Mouse (Mus musculus) megakaryocyte, embryonic 14.5 days (primary cell): ENCODE measurements around the gene Opcml. TPM values are rescaled to one million over a fixed set of nuclear protein-coding genes. Genes with fewer than 3 reads are reported as not detected.

Source experiments
- H3K27me3 ChIP-seq: replicated peaks from 2 replicates; pipeline ENCODE3; 2012; ENCODE audit warnings: inconsistent platforms
- H3K36me3 ChIP-seq: replicated peaks from 2 replicates; pipeline ENCODE3; 2012; ENCODE audit warnings: low read length, inconsistent platforms, mixed read lengths
- H3K4me1 ChIP-seq: 2 replicates; pipeline ENCODE4 v1.6.1; 2012; ENCODE audit warnings: inconsistent platforms
- H3K4me3 ChIP-seq: replicated peaks from 2 replicates; pipeline ENCODE3; 2012; ENCODE audit warnings: moderate library complexity, mild to moderate bottlenecking, inconsistent platforms
- H3K9me3 ChIP-seq: 2 replicates; pipeline ENCODE4 v1.6.1; 2012; ENCODE audit warnings: inconsistent platforms
- FLI1 ChIP-seq: IDR thresholded peaks from 2 replicates; pipeline ENCODE4 v1.6.1; 2012; ENCODE audit warnings: low read length, inconsistent platforms, mixed read lengths
- GATA1 ChIP-seq: IDR thresholded peaks from 3 replicates; pipeline ENCODE4 v1.6.1; 2012; ENCODE audit warnings: mixed read lengths, low read length, inconsistent platforms, borderline replicate concordance
- polyA plus RNA-seq: library from polyadenylated mRNA; stranded (reverse); fragments of >175 nt; gene quantifications from 2 replicates; pipeline ENCODE4 v1.2.3, GENCODE M21; 2012; ENCODE audit warnings: low replicate concordance; ENCODE audit not compliant: insufficient read depth

Opcml gene
- polyA plus RNA-seq, 1 experiment: 0.07 TPM

GRCm38 (mm10) chr9:28513905-28514304 lies 723.3 kb downstream of the Opcml start:
- Histone ChIP-seq H3K4me3 (no peak overlapping the region), H3K27me3 (no peaks in the 10 kb centered on the region), H3K9me3 (no peaks in the 10 kb centered on the region), H3K4me1 (no peaks in the 10 kb centered on the region), H3K36me3 (no peaks in the 10 kb centered on the region)
- TF ChIP-seq GATA1: no peak
- no peak for TF ChIP-seq FLI1

- Histone ChIP-seq H3K4me3 (no peak overlapping the region), H3K36me3 (no peaks in the 10 kb centered on the region), H3K9me3 (no peaks in the 10 kb centered on the region), H3K27me3 (no peaks in the 10 kb centered on the region), H3K4me1 (no peaks in the 10 kb centered on the region)
- TF ChIP-seq GATA1 (no peak), FLI1 (no peak)
These were observed 742.6 kb downstream of the Opcml start for GRCm38 (mm10) chr9:28533191-28533590.

- Histone ChIP-seq H3K4me1 (no peaks in the 10 kb centered on the region), H3K4me3 (no peak overlapping the region), H3K9me3 (no peaks in the 10 kb centered on the region), H3K27me3 (no peaks in the 10 kb centered on the region), H3K36me3 (no peaks in the 10 kb centered on the region)
- TF ChIP-seq GATA1 (no peak), FLI1 (no peak)
These were observed 744.4 kb downstream of the Opcml start for GRCm38 (mm10) chr9:28535006-28535405.

DNA sequence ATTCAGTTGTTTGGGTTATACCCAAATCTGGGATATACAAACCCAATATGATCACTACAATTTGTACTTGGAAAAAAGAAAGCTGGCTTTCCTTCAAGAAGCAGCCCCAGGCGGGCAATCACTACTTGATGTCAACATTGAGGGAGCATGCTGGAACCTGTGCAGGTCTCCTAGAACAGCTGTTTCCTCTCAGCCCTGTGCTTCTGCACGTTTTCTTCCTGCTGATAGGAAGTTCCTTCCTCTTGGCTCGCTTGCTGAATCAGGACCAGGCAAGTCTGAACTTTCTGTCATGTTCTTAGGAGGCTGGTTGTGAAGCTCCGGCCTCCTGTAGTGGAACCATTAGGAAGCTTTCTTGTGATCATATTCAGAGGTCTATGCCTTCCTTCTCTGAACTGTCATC lies 746.1 kb downstream of the Opcml start:
- TF ChIP-seq FLI1 (no peak), GATA1 (no peak)
- Histone ChIP-seq H3K4me1 (no peaks in the 10 kb centered on the region), H3K36me3 (no peaks in the 10 kb centered on the region), H3K4me3 (no peak overlapping the region), H3K9me3 (no peaks in the 10 kb centered on the region), H3K27me3 (no peaks in the 10 kb centered on the region)

- peaks cover 4% of the 10 kb centered on the region; the same call in 1 of the 2 replicates for H3K9me3 ChIP-seq
- no peak overlapping the region for H3K4me3 ChIP-seq
- no peaks in the 10 kb centered on the region for H3K27me3 ChIP-seq
- TF ChIP-seq FLI1 (no peak), GATA1 (no peak)
- H3K36me3 ChIP-seq: no peaks in the 10 kb centered on the region
- H3K4me1 ChIP-seq: no peaks in the 10 kb centered on the region
These were observed 757.6 kb downstream of the Opcml start for GRCm38 (mm10) chr9:28548189-28548588.

DNA sequence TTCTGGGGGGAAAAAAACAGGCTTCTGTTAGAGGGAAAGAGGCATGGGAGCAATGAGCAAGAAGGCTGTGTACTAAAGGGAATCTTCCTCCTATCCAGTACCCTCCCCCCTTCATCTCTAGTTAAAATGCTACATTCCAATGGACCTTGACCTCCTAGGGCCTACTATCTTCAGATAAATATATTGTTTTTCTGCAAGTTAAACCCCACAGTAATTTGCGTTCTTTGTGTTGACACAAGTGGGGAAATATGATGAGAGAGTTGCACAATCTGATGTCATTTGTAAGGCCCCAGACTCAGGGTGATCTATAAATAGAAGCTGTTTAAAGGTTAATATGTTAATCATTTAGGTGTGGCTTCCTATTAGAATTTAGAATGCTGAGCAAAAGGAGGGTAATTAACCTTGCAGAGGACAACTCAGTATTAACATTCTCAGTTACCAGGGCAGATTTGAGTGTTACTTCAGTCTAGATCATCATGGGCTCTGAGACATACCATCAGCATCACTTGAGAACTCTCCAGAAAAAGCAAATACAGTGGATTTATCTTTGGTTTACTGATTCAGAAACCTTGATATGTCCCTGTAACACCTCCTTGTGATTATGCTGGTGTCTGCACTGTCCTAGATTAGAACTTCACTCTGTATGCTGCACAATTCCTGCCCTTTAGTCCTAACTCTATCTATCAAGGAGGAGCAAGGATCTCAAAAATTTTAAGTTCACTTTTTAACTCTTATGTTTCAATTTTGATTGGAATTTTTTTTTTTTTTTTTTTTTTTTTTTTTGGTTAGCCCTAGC lies 762.0 kb downstream of the Opcml start:
- H3K4me1 ChIP-seq: no peaks in the 10 kb centered on the region
- H3K9me3 ChIP-seq: peaks cover 4% of the 10 kb centered on the region; the same call in 1 of the 2 replicates
- H3K4me3 ChIP-seq: no peak overlapping the region
- TF ChIP-seq FLI1 (no peak), GATA1 (no peak)
- no peaks in the 10 kb centered on the region for H3K27me3 ChIP-seq
- no peaks in the 10 kb centered on the region for H3K36me3 ChIP-seq

DNA sequence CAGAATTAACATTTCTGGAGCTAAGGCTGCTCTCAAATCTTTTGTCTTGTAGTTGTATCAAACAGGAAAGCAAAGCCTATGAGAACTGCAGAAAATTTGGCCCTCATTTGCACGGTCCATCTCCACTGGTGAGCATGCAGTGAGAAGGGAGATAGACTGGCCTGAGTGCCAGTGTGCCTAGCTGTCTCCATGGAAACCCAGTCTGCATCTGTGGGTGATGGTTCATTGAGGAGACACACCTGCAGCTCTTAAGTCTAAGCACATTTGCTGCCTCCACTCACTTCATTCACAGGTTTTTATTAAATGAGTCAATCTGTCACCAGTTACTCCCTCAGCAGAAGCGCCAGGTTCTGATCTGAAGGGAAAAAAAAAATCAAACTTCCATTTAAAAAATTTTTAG lies 768.1 kb downstream of the Opcml start:
- no peaks in the 10 kb centered on the region for H3K27me3 ChIP-seq
- TF ChIP-seq GATA1 (no peak), FLI1 (no peak)
- no peak overlapping the region for H3K4me3 ChIP-seq
- peaks cover 5% of the 10 kb centered on the region; the same call in 1 of the 2 replicates for H3K4me1 ChIP-seq
- H3K9me3 ChIP-seq: no peaks in the 10 kb centered on the region
- no peaks in the 10 kb centered on the region for H3K36me3 ChIP-seq

GRCm38 (mm10) chr9:28561761-28562160 lies 771.2 kb downstream of the Opcml start:
- Histone ChIP-seq H3K36me3 (no peaks in the 10 kb centered on the region), H3K4me3 (no peak overlapping the region), H3K27me3 (no peaks in the 10 kb centered on the region), H3K9me3 (no peaks in the 10 kb centered on the region), H3K4me1 (peaks cover 5% of the 10 kb centered on the region; the same call in 1 of the 2 replicates)
- no peak for TF ChIP-seq FLI1
- no peak for TF ChIP-seq GATA1

GRCm38 (mm10) chr9:28563066-28563683 lies 772.6 kb downstream of the Opcml start:
- no peak for TF ChIP-seq GATA1
- no peak for TF ChIP-seq FLI1

DNA sequence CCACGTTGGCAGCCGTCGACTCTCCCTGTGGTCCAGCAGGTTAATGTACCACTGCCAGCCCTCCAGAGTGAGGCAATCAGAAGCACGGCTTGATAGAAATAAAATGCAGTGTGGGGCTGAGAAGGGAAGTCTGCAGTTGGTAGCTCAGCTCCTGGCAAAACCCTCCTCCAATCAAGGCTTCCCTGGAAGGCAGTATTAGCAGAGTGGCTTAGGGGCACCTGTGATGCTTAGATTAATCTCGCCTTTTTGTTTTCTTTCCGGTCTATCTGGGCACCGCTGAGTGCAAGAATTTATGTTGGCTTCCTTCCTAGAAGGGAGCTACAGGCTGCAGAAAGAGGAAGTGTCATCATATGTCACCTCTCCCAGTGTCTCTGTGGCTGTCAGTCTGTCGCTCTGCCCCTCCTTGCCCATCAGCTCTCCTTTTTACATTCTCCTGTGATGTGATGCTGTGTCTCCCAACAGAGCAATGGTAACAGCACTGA lies 778.5 kb downstream of the Opcml start:
- peaks cover 6% of the 10 kb centered on the region; the same call in 1 of the 2 replicates for H3K4me1 ChIP-seq
- no peaks in the 10 kb centered on the region for H3K36me3 ChIP-seq
- H3K9me3 ChIP-seq: no peaks in the 10 kb centered on the region
- no peaks in the 10 kb centered on the region for H3K27me3 ChIP-seq
- H3K4me3 ChIP-seq: peak overlapping the region; percentile 75
- no peak for TF ChIP-seq GATA1
- TF ChIP-seq FLI1: no peak

More at GRCm38 (mm10) chr9:28563066-28563683, 772.6 kb downstream of the Opcml start:
- Histone ChIP-seq H3K36me3 (no peaks in the 10 kb centered on the region), H3K9me3 (no peaks in the 10 kb centered on the region), H3K27me3 (no peaks in the 10 kb centered on the region), H3K4me1 (peaks cover 5% of the 10 kb centered on the region; the same call in 1 of the 2 replicates), H3K4me3 (peak overlapping the region; percentile 46)
